Mouse (Mus musculus) mouse trophoblast stem cell (cell line): ENCODE data around the gene H2-DMa.
"Not testable (repeated sequence)": the region's sequence is repeated elsewhere in the genome, so short reads cannot be mapped to it uniquely, and the experiment has no call there.

Experiments used
- in situ Hi-C, 2 experiments: fragments of 300-500 bp; cut with MseI, MboI; formaldehyde crosslinking; loops; 2 replicates in 1 of 2; 3 replicates in 1 of 2; pipeline ENCODE4 v1.15.1; 2025

Gene H2-DMa

DNA sequence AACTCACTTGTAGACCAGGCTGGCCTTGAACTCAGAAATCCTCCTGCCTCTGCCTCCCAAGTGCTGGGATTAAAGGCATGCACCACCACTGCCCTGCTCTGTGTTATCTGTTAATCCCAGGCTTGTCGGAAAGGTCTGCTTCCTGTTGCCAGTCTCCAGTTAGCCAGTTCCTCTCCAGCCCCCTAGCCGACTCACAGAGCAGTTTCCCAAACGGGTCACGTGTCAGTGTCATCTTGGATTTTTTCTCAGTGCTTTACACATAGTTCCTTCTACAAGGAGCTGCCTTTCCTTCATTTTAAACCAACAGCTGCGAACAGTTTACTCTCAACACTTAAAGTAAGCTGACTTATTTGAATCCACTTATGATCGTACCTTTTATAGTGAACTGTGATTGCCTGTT lies 5.3 kb downstream of the H2-DMa start:
- in situ Hi-C loops: no loop called here

DNA sequence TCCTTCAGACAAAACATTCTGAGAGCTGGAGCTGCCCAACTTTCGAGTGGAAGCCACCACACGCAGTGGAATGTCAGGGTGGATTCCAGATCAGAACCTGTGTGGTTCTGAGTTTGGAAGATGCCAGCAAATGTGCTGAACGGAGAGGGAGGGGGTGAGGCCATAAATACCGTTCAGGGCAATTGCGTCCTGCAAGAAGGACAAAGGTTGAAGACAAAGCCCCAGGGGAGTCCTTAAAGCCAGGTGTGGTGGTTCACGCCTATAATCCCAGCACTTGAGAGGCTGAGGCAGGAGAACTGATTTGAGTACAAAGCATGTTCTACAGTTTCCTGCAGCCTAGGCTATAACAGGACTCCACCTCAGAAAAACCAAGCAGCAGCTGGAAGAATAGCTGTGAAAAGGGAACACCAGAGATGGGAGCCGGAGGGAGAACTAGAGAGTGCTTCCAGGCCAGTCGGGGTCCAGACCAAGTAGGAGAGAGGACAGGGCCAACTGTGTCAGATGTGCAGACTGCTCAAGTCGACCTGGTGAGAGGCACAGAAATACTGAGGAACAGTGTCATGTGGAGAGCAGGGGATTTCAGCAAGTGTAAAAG lies 7.6 kb downstream of the H2-DMa start:
- in situ Hi-C loops: no loop called here

DNA sequence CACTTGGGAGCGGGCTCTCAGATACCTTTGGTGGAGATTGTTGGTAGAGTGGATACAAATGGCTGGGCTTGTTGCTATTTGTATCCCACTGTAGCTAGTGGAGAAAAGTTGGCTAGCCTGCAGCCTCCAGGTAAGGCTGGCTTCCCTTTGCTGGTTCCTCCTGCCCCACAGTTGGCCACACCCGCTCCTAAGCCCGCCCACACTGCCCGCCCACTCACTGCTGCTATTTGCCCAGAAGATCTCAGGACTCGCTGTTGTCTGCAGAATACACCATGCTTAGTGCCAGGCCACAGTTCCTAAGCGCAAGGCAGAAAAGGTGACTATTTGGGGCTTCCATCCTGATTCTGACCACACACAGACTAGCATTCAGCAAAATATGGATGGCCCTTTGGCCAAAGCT lies 8.1 kb downstream of the H2-DMa start:
- in situ Hi-C loops: no loop called here

GRCm38 (mm10) chr17:34128264-34128937 lies 9.1 kb downstream of the H2-DMa start:
- in situ Hi-C loops: no loop called here

DNA sequence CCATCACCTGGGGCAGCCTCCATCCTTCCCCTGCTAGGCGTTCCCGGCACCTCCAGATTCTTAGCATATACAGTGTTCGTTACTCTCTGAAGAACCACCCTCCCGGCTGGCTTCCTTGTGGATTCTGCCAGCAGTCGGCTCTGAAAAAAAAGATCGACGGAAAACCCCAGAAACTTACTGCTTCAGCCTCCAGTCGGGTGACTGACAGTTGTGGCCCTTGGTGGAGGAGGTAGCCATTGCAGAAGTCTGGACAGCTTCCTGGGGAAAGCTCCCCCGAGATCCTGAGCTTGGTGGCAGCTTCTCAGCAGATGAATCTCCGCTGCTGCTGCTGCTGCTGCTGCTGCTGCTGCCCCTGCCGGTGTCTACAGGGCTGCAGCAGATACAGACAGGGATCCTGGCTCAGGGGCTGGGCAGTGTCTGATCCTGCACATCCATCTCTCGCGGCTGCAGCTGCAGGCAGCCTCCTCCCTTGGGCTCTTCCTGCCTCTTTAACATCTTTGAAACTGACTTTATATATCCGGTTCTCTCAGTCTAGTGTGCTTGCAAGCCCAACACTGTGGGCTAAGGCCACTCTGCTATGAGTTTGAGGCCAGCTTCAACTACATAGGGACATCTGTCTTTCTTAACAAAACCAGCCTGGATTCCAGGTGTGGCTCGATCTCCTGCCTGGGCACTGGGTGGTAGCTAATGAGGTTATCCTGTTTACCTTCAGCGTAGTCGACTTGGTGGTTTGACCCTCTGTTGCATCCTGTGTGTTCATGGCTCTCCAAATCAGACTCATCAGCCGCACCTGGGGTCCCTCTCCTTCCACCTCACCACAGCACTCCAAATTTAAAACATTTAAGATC lies 9.8 kb downstream of the H2-DMa start:
- in situ Hi-C loops: no loop called here

DNA sequence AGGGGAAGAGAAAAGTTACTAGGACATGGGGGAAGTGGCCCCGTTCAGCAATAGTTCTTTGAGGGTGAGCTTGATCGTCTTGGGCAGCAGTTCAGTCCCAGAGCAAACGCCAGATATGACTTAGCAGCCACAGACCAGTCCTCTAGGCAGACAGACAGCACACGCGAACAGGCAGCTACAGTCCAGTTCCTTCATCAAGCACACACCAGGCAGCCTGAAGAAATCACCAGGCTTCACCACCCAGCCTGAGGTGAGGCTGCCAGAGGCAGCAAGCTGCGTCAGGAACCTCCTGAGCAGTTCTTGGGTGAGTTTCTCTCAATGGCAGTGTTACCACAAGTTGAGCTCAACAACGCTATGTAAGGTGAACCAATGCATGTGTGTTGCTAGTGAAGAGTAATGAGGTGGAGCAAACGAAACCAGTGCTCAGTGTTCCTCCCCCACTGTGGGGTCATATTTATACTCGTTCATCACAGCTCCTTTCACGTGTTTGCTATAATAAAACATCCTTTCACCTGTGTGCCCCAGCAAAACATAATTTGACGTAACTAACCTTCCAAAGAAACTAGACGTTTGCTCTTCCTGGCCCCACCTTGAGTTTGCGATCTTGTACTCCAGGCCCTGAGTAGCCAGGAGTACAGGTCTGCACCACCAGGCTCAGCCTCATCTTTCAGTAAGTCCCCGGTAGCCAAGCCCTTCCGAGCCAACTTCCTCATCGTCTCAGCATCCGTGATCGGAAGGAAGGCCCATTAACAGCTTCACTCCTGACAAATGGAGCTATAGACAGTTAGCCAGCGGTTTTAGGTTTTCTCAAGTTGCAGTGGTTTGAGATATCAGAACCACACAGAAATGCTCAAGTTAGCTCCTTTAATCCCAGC lies 11.0 kb downstream of the H2-DMa start:
- in situ Hi-C loops: loop anchor here (5.0 kb wide), 1 partner anchor 37 kb away; no protein-coding TSS in a partner anchor

DNA sequence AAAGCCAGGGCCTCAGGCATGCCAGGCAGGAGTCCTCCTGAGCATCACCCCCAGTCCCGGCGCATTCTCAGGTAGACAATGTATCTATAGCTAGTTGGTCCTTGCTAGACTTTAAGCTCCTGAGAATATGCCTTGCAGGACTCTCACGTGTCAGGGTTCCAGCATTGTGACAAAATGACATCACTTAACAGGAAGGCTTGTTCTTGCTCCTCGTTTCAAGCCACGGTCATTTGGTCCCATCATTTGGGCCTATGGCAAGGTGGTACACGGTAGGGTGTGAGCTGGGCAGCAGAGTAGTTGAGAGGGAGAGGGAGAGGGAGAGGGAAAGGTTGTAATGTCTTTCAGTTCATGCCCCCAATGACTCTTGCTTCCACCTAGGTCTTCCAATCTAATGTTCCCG lies 12.6 kb downstream of the H2-DMa start:
- in situ Hi-C loops: loop anchor here (5.0 kb wide), 1 partner anchor 35 kb away; no protein-coding TSS in a partner anchor

- in situ Hi-C loops: loop anchor here (5.0 kb wide), 1 partner anchor 34 kb away; no protein-coding TSS in a partner anchor
Measured at GRCm38 (mm10) chr17:34133289-34133688, 13.9 kb downstream of the H2-DMa start.

DNA sequence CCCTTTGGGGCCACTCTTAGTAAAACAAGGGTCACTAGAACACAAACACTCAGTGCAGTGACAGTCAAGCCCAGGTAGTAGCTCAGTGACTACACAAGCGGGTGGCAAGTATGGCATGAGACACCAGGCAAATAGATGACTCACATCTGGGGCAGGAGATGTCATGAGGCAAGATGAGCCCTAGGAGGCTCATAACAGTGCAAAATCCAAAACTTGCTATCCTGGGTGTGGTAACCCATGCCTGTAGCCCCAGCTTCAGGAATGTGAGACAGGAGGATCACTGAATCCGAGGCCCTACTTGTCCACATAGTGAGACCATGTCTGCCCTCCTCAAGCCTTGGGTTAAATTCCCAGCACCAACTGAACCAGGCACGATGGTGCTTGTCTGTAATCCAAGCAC lies 15.1 kb downstream of the H2-DMa start:
- in situ Hi-C loops: loop anchor here (5.0 kb wide), 1 partner anchor 33 kb away; no protein-coding TSS in a partner anchor

DNA sequence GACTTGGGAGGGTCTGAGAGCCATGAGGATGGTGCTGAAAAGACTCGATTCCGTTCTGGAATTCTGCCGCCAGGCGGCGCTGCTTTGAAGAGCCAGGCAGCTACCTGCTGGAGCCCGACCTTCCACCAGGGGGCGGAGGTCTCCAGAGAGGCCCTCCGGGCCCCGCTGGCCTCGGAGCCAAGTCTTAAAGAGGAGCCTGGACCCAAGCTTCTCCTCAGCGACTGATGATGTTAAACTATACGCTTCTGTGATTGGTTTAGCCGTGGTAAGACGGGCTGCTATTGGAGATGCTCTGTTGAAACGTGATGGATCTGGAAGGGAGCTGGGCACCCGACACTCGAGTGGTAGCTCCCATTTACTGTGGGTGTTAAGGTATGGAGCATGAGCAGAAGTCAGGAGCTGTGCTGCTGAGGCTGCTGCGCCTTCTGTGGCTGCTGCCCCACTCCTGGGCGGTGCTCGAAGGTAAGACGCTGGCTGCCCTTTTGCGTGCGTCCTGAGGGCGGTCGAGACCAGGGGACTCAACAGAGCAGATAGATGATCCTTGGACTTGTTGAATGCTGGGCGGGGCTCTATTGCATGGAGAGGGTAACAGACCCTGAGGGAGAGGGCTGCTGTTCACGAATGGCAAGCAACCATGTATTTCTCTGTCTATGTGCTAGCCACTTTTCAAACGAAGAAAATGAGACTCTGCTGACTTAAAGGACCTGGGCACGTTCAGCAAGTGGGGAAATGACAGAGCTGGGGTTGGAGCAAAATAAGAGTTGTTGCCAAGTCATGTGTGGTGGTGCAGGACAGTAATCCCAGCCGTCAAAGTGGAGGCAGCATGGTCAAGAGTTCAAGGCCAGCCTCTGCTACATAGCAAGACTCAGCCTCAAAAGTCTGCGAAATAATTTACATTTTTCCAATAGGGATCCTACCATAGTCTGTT lies 16.2 kb downstream of the H2-DMa start:
- in situ Hi-C loops: no loop called here

DNA sequence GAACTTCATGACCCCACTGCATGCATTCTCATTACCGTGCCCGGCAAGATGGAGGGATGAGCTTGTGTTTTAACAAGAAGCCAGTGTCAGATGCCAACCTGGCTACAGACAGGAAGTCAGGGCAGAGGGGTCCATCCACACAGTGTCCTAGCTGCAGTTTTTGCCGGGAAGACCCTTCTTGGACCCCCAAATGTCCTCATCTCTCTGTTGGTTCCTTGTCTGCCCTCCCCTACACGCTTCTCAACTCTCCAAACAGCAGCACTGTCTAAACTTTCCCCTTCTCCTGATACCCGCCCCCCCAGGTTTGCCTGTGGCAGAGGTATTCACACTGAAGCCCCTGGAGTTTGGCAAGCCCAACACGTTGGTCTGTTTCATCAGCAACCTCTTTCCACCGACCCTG lies 18.3 kb downstream of the H2-DMa start:
- in situ Hi-C loops: no loop called here

- in situ Hi-C loops: no loop called here
Measured at GRCm38 (mm10) chr17:34138655-34139054, 19.3 kb downstream of the H2-DMa start.

GRCm38 (mm10) chr17:34139416-34139815 lies 20.1 kb downstream of the H2-DMa start:
- in situ Hi-C loops: no loop called here

DNA sequence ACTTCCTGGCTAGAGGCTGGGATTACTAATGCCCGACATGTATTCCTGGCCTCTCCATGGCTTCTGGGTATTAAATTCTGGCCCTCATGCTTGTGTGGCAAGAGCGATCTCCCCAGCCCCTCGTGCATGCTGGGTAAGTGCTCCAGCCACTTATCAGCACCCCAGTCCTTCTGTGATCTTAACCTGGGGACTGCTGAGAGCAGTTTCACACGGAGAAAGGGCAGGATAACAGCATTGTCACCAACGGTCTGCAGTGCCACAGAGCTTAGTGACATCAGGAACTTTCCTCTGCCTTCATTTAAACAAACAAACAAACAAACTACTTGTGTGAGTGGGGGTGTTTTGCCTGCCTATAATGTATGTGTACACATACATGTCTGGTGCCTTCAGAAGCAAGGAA lies 20.9 kb downstream of the H2-DMa start:
- in situ Hi-C loops: no loop called here

GRCm38 (mm10) chr17:34141448-34141847 lies 22.1 kb downstream of the H2-DMa start:
- in situ Hi-C loops: no loop called here

DNA sequence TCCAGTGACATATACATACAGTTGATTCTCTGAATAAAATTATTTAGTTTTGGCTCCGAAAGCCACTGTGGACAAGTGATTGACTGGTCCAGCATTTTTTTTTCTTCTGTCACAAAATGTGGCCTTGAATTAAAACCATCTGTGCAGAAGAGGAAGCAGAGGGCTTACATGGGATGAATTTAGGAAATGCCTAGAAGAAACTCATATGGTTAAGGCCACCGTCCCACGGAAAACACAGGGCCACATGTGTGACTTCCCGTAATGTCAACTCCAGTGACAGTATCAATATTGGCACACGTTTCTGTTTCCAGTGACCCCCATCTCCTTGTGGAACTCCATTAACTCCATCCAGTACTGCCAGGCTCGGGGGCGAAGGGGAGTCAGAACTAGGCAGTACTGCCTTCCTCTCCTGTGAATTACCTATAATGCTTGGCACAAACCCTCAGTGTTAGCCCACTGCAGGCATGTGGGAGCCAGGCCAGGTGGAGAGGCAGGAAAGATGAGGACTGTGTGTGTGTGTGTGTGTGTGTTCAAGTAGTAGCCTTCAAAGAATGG lies 23.2 kb downstream of the H2-DMa start:
- in situ Hi-C loops: no loop called here

- in situ Hi-C loops: no loop called here
Measured at GRCm38 (mm10) chr17:34143033-34143432, 23.7 kb downstream of the H2-DMa start, which contains the start of gene H2-DMb2. TSS of gene H2-DMb2 (plus strand) at chr17:34143307.

GRCm38 (mm10) chr17:34143461-34143860 lies 24.1 kb downstream of the H2-DMa start:
- in situ Hi-C loops: no loop called here

DNA sequence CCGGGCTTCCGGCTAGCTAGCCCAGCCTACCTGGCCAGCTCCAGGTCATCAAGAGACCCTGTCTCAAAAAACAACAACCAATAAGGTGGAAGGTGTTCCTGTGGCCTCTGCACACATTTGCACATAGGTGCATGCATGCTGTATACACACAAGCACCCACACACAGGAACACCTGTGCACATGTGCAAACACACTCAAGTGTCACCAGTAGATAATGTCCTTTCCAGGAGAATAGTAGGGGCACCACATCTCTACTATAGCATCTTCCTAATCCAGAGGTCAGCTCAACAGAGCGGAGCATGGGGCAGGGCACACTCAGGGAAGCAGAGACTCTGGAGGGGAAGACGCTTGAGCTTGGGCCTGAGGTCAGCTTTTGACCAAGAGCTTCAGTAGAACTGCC lies 24.9 kb downstream of the H2-DMa start:
- in situ Hi-C loops: not testable (repeated sequence)

DNA sequence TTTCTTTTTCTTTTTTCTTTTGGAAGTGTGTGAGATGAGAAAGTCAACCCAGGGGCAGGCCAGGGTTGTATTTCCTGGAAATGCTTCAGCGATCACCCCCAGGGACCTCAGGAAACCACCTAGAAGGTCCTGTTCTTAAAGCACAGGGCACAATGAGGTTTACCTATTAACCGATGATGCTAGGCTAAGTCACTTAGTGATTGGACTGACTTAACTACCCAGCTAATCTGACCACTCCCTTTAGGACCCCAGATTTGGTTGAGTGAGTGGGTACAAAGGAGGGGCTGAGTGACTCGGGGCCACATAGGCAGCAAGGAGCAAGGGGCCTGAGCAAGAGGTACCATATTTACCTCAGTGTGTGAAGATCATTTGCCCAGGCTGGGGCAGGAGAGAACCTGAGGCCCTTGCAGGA lies 25.6 kb downstream of the H2-DMa start:
- in situ Hi-C loops: no loop called here
